Mouse (Mus musculus) C2C12 (cell line): ENCODE results near the gene Cited4. TPM values are rescaled to one million over a fixed set of nuclear protein-coding genes. Genes with fewer than 3 reads are reported as not detected.

Experiments used
- H3K27me3 ChIP-seq: one replicate; pipeline ENCODE4 v1.6.1; 2011; ENCODE audit not compliant: control insufficient read depth, insufficient read depth, insufficient read length
- H3K36me3 ChIP-seq: one replicate; pipeline ENCODE4 v1.6.1; 2011; ENCODE audit not compliant: control insufficient read depth, insufficient read depth
- H3K4me3 ChIP-seq: one replicate; pipeline ENCODE4 v1.5.1; 2011; ENCODE audit warnings: mild to moderate bottlenecking, control low read depth; ENCODE audit not compliant: poor library complexity, insufficient read depth, severe bottlenecking
- H3K79me2 ChIP-seq: one replicate; pipeline ENCODE4 v1.6.1; 2011; ENCODE audit not compliant: control insufficient read depth, insufficient read depth
- H3K79me3 ChIP-seq: one replicate; pipeline ENCODE4 v1.6.1; 2011; ENCODE audit warnings: low read depth, control low read depth
- H3ac ChIP-seq: one replicate; pipeline ENCODE3; 2011; ENCODE audit warnings: low read depth; ENCODE audit not compliant: control insufficient read depth, insufficient read length
- CEBPB ChIP-seq: IDR thresholded peaks from one replicate; pipeline ENCODE4 v1.6.1; 2011; ENCODE audit warnings: low read depth, mild to moderate bottlenecking, control low read depth, moderate library complexity
- CTCF ChIP-seq: IDR thresholded peaks from one replicate; pipeline ENCODE4 v1.5.1; 2011; ENCODE audit not compliant: control insufficient read depth, insufficient read depth, insufficient read length
- FOSL1 ChIP-seq: IDR thresholded peaks from one replicate; pipeline ENCODE4 v1.8.0; 2011; ENCODE audit warnings: mild to moderate bottlenecking, low read length; ENCODE audit not compliant: poor library complexity, insufficient read depth, severe bottlenecking
- MAX ChIP-seq: IDR thresholded peaks from one replicate; pipeline ENCODE4 v1.6.1; 2011; ENCODE audit warnings: mild to moderate bottlenecking, control low read depth
- MYOD1 ChIP-seq: IDR thresholded peaks from one replicate; pipeline ENCODE4 v1.6.1; 2011; ENCODE audit warnings: low read depth; ENCODE audit not compliant: control insufficient read depth, insufficient read length
- MYOG ChIP-seq: IDR thresholded peaks from one replicate; pipeline ENCODE4 v1.6.1; 2011; ENCODE audit not compliant: control insufficient read depth, insufficient read length; ENCODE audit errors: extremely low read depth
- USF1 ChIP-seq: IDR thresholded peaks from one replicate; pipeline ENCODE4 v1.6.1; 2011; ENCODE audit warnings: low read depth, mild to moderate bottlenecking, control low read depth, moderate library complexity
- polyA plus RNA-seq: library from polyadenylated mRNA; unstranded; fragments of >200 nt; fragmentation: generic; extraction: Trizol; gene quantifications from one replicate; pipeline ENCODE4 v1.2.1, GENCODE M21; 2012; ENCODE audit warnings: missing spikeins

Cited4 gene
- polyA plus RNA-seq, 1 experiment = not detected

GRCm38 (mm10) chr4:120697353-120697752 lies 31.0 kb downstream of the Cited4 start:
- H3K4me3 ChIP-seq = no peak overlapping the region
- no peaks in the 10 kb centered on the region for H3K79me2 ChIP-seq

GRCm38 (mm10) chr4:120697799-120698484 lies 31.6 kb downstream of the Cited4 start:
- Histone ChIP-seq H3ac (no peak overlapping the region), H3K79me2 (no peaks in the 10 kb centered on the region), H3K79me3 (no peaks in the 10 kb centered on the region), H3K27me3 (peaks cover 27% of the 10 kb centered on the region), H3K4me3 (no peak overlapping the region), H3K36me3 (no peaks in the 10 kb centered on the region)
- TF ChIP-seq MYOD1 (no peak), MAX (no peak), CEBPB (no peak), USF1 (no peak), FOSL1 (no peak), MYOG (no peak), CTCF (no peak)

More at GRCm38 (mm10) chr4:120697353-120697752, 31.0 kb downstream of the Cited4 start:
- Histone ChIP-seq H3K27me3 (peaks cover 27% of the 10 kb centered on the region), H3K79me3 (no peaks in the 10 kb centered on the region), H3ac (no peak overlapping the region), H3K36me3 (no peaks in the 10 kb centered on the region)
- TF ChIP-seq MAX = no peak
- TF ChIP-seq CEBPB = no peak

GRCm38 (mm10) chr4:120701180-120701579 lies 34.8 kb downstream of the Cited4 start:
- Histone ChIP-seq H3K36me3 (no peaks in the 10 kb centered on the region), H3ac (no peak overlapping the region), H3K79me2 (no peaks in the 10 kb centered on the region), H3K79me3 (no peaks in the 10 kb centered on the region), H3K27me3 (peaks cover 23% of the 10 kb centered on the region), H3K4me3 (no peak overlapping the region)
- TF ChIP-seq CTCF = no peak
- no peak for TF ChIP-seq USF1
- TF ChIP-seq MYOG = no peak
- no peak for TF ChIP-seq CEBPB

GRCm38 (mm10) chr4:120702056-120702455 lies 35.7 kb downstream of the Cited4 start:
- Histone ChIP-seq H3ac (no peak overlapping the region), H3K27me3 (peaks cover 23% of the 10 kb centered on the region), H3K4me3 (no peak overlapping the region), H3K79me3 (no peaks in the 10 kb centered on the region), H3K36me3 (no peaks in the 10 kb centered on the region), H3K79me2 (no peaks in the 10 kb centered on the region)
- no peak for TF ChIP-seq MAX
- TF ChIP-seq MYOG = no peak
- no peak for TF ChIP-seq CTCF
- TF ChIP-seq CEBPB = no peak
- TF ChIP-seq MYOD1 = no peak
- TF ChIP-seq USF1 = no peak
- no peak for TF ChIP-seq FOSL1

- H3K79me2 ChIP-seq = no peaks in the 10 kb centered on the region
- TF ChIP-seq USF1 = no peak
- TF ChIP-seq MYOD1 = no peak
- TF ChIP-seq CTCF = no peak
- no peak for TF ChIP-seq FOSL1
- TF ChIP-seq CEBPB = no peak
- TF ChIP-seq MAX = no peak
- TF ChIP-seq MYOG = no peak
- H3K36me3 ChIP-seq = no peaks in the 10 kb centered on the region
- no peaks in the 10 kb centered on the region for H3K79me3 ChIP-seq
- H3K4me3 ChIP-seq = no peak overlapping the region
- H3K27me3 ChIP-seq = peaks cover 23% of the 10 kb centered on the region
- no peak overlapping the region for H3ac ChIP-seq
Measured at GRCm38 (mm10) chr4:120702511-120702910, 36.1 kb downstream of the Cited4 start.

- H3K27me3 ChIP-seq = no peaks in the 10 kb centered on the region
Measured at GRCm38 (mm10) chr4:120712236-120712635, 45.9 kb downstream of the Cited4 start.

More at GRCm38 (mm10) chr4:120712236-120712635, 45.9 kb downstream of the Cited4 start:
- TF ChIP-seq CTCF (no peak), USF1 (no peak), MYOD1 (no peak), MAX (no peak), CEBPB (no peak), FOSL1 (no peak), MYOG (no peak)
- H3ac ChIP-seq = no peak overlapping the region
- no peaks in the 10 kb centered on the region for H3K79me3 ChIP-seq
- H3K4me3 ChIP-seq = no peak overlapping the region
- H3K79me2 ChIP-seq = no peaks in the 10 kb centered on the region
- no peaks in the 10 kb centered on the region for H3K36me3 ChIP-seq
